Mouse (Mus musculus): ENCODE measurements around the gene Nbea. TPM values are rescaled to one million over a fixed set of nuclear protein-coding genes. Genes with fewer than 3 reads are reported as not detected.
A peak's percentile ranks its signal among the peaks of the same experiment; 100 is the strongest.

The Nbea gene
- polyA plus RNA-seq, 1 experiment = 3.2 TPM

DNA sequence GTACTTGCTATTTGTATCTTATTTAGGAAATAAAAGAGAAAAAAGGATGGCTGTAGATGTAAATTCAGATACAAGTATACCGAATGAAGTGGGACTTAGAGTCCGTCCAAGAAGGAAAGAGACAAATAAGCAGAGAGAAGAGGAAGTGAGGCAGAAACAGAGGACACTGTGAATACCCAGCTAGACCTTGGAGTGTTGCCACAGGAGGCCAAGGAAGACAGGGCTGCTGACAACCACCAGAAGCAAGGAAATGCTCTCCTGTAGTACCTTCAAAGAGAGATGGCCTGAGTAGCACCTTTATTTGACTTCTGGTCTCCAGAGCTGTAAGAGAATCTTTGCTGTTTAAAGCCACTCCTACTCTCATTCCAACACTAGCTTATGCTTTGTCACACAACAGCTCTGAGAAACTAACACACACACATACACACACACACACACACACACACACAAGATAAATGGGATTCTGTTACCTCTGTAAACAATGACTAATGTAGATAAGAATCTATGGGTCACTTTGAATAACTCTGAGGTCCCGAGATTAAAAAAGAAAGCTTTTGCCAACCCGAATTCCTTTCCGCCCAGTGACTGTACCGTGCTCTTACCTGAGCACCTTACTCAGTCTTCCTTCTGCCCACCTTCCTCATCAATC lies 3.8 kb upstream of the Nbea start:
- H3K27me3 ChIP-seq (ENCODE audit: control insufficient read depth, insufficient read depth, insufficient read length) = no peaks in the 10 kb centered on the region
- no peak overlapping the region for H3K4me3 ChIP-seq (ENCODE audit: insufficient read depth, poor library complexity, severe bottlenecking)
- H3K36me3 ChIP-seq (ENCODE audit: control insufficient read depth, insufficient read depth) = no peaks in the 10 kb centered on the region
- H3ac ChIP-seq (ENCODE audit: control insufficient read depth, insufficient read length, low read depth) = no peak overlapping the region
- TF ChIP-seq MYOD1 (IDR thresholded peaks at IDR 0.05; ENCODE audit: control insufficient read depth, insufficient read length, low read depth) = no peak
- no peak for TF ChIP-seq USF1 (IDR thresholded peaks at IDR 0.05; ENCODE audit: low read depth)
- no peak for TF ChIP-seq MYOG (IDR thresholded peaks at IDR 0.05; ENCODE audit: control insufficient read depth, extremely low read depth, insufficient read length)
- no peak for TF ChIP-seq MAX (IDR thresholded peaks at IDR 0.05)
- TF ChIP-seq CEBPB (IDR thresholded peaks at IDR 0.05; ENCODE audit: low read depth) = no peak
- TF ChIP-seq CTCF (IDR thresholded peaks at IDR 0.05; ENCODE audit: control insufficient read depth, insufficient read depth, insufficient read length) = no peak
- TF ChIP-seq FOSL1 (IDR thresholded peaks at IDR 0.05; ENCODE audit: insufficient read depth, low read length, poor library complexity, severe bottlenecking) = no peak
- no peaks in the 10 kb centered on the region for H3K79me3 ChIP-seq (ENCODE audit: low read depth)
- H3K79me2 ChIP-seq (ENCODE audit: control insufficient read depth, insufficient read depth) = no peaks in the 10 kb centered on the region

DNA sequence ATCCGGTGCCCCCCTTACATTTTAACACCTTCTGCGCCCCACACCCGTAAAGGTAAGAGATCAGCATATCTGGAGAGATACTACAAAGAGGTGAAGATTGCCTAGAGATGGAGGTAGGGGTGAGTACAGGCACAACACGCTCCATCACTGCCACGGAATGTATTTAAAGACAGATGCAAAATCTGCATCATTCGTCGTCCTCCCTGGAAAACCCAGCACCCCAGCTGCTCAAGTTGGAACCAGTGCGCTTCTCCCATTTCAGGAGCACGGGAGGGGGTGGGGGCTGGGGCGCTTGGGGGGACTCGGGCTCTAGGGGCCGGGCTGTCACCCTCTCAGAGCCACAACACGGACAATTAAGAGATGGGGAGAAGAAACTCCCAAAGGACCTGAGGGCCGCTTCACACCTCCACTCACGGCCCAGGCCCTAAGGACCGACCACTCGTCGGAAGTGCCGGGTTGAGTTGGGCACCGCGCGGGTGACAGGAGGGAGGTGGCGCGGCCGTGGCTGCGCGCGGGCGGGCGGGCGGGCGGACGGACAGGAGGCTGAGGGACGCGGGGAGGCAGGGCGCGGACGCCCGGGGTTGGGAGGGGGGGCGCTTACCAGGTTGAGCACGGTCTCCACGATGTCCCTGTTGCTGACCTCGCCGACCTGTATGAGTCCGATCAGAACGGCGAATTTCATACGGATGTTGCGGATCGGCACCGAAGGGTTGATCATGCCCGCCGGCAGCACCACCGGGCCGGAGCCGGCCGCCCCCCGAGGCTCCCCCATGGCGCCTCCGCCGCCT lies 936 bp downstream of the Nbea start:
- Histone ChIP-seq H3K36me3 (ENCODE audit: control insufficient read depth, insufficient read depth) (no peaks in the 10 kb centered on the region), H3K79me2 (ENCODE audit: control insufficient read depth, insufficient read depth) (peaks cover 9% of the 10 kb centered on the region), H3K79me3 (ENCODE audit: low read depth) (no peaks in the 10 kb centered on the region), H3K4me3 (ENCODE audit: insufficient read depth, poor library complexity, severe bottlenecking) (peak overlapping the region; percentile 55), H3ac (ENCODE audit: control insufficient read depth, insufficient read length, low read depth) (peak overlapping the region; percentile 87), H3K27me3 (ENCODE audit: control insufficient read depth, insufficient read depth, insufficient read length) (no peaks in the 10 kb centered on the region)
- TF ChIP-seq CEBPB (IDR thresholded peaks at IDR 0.05; ENCODE audit: low read depth) = no peak
- no peak for TF ChIP-seq MYOG (IDR thresholded peaks at IDR 0.05; ENCODE audit: control insufficient read depth, extremely low read depth, insufficient read length)
- TF ChIP-seq MYOD1 (IDR thresholded peaks at IDR 0.05; ENCODE audit: control insufficient read depth, insufficient read length, low read depth) = no peak
- no peak for TF ChIP-seq CTCF (IDR thresholded peaks at IDR 0.05; ENCODE audit: control insufficient read depth, insufficient read depth, insufficient read length)
- no peak for TF ChIP-seq FOSL1 (IDR thresholded peaks at IDR 0.05; ENCODE audit: insufficient read depth, low read length, poor library complexity, severe bottlenecking)
- no peak for TF ChIP-seq MAX (IDR thresholded peaks at IDR 0.05)
- TF ChIP-seq USF1 (IDR thresholded peaks at IDR 0.05; ENCODE audit: low read depth) = no peak

DNA sequence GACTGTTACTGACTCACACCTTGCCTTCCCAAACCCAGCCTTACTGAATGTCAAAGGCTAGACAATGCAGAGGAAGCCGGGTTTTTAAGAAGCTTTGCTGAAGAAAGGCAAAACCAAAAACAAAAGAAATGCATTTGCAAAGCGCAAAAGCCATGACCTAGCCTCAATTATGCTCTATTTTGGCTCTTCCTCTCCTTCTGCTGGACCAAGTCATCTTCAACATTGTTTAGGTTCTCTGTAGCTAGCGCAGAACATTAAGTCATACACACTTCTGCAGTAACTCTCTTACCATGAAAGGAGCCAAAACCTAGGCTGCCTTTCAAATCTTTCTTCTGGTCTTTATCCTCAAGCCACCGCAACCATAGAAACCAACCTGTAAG lies 1.5 kb downstream of the Nbea start:
- Histone ChIP-seq H3ac (ENCODE audit: control insufficient read depth, insufficient read length, low read depth) (no peak overlapping the region), H3K79me2 (ENCODE audit: control insufficient read depth, insufficient read depth) (peaks cover 9% of the 10 kb centered on the region), H3K4me3 (ENCODE audit: insufficient read depth, poor library complexity, severe bottlenecking) (no peak overlapping the region), H3K27me3 (ENCODE audit: control insufficient read depth, insufficient read depth, insufficient read length) (no peaks in the 10 kb centered on the region), H3K36me3 (ENCODE audit: control insufficient read depth, insufficient read depth) (no peaks in the 10 kb centered on the region), H3K79me3 (ENCODE audit: low read depth) (no peaks in the 10 kb centered on the region)
- no peak for TF ChIP-seq CEBPB (IDR thresholded peaks at IDR 0.05; ENCODE audit: low read depth)
- TF ChIP-seq CTCF (IDR thresholded peaks at IDR 0.05; ENCODE audit: control insufficient read depth, insufficient read depth, insufficient read length) = no peak

DNA sequence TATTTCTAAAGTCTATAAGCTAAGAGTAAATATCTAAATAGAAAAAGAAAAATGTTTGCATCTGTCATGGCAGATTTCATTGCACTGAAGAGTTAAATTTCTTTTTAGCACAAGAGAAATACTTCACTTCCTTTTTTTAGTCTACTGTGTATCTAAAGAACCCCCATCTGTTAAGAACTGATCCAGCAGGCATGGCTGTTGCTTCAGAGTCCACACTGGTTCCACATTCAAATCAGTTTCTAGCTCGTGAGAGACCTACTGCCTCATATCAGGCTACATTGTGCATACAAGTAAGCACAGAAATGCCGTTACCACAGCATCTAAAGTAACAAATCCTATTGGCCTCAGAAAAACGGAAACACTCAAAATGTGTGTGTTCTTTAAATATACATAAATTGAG lies 2.5 kb downstream of the Nbea start:
- Histone ChIP-seq H3K79me2 (ENCODE audit: control insufficient read depth, insufficient read depth) (peaks cover 9% of the 10 kb centered on the region), H3K27me3 (ENCODE audit: control insufficient read depth, insufficient read depth, insufficient read length) (no peaks in the 10 kb centered on the region), H3K36me3 (ENCODE audit: control insufficient read depth, insufficient read depth) (no peaks in the 10 kb centered on the region), H3K4me3 (ENCODE audit: insufficient read depth, poor library complexity, severe bottlenecking) (no peak overlapping the region), H3K79me3 (ENCODE audit: low read depth) (no peaks in the 10 kb centered on the region), H3ac (ENCODE audit: control insufficient read depth, insufficient read length, low read depth) (no peak overlapping the region)
- TF ChIP-seq MYOG (IDR thresholded peaks at IDR 0.05; ENCODE audit: control insufficient read depth, extremely low read depth, insufficient read length) = no peak
- TF ChIP-seq MAX (IDR thresholded peaks at IDR 0.05) = no peak
- no peak for TF ChIP-seq FOSL1 (IDR thresholded peaks at IDR 0.05; ENCODE audit: insufficient read depth, low read length, poor library complexity, severe bottlenecking)

DNA sequence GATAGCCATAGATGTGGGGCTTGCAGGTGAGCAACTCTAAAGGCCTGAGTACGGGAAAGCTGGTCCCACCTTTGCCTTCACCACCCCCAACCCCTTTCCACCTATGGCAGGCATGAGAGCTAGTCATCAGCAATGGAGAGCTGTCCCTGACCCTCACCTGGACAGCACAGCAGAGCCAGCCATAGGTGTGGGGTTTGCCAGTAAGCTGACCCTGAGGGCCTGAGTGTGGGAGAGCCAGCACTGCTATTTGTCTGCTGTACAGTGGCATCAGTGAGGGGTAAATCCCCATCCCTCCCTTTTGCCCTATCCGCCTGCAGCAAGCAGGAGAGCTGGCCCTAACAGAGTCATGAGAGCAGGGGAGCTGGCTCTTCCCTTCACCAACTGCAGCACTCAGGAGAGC lies 25.6 kb downstream of the Nbea start:
- no peak overlapping the region for H3ac ChIP-seq (ENCODE audit: control insufficient read depth, insufficient read length, low read depth)

More for the DNA sequence above, 25.6 kb downstream of the Nbea start:
- no peaks in the 10 kb centered on the region for H3K27me3 ChIP-seq (ENCODE audit: control insufficient read depth, insufficient read depth, insufficient read length)
- peaks cover 1% of the 10 kb centered on the region for H3K79me3 ChIP-seq (ENCODE audit: low read depth)
- peaks cover 16% of the 10 kb centered on the region for H3K79me2 ChIP-seq (ENCODE audit: control insufficient read depth, insufficient read depth)
- no peak for TF ChIP-seq CEBPB (IDR thresholded peaks at IDR 0.05; ENCODE audit: low read depth)
- TF ChIP-seq MAX (IDR thresholded peaks at IDR 0.05) = no peak
- TF ChIP-seq USF1 (IDR thresholded peaks at IDR 0.05; ENCODE audit: low read depth) = no peak
- TF ChIP-seq FOSL1 (IDR thresholded peaks at IDR 0.05; ENCODE audit: insufficient read depth, low read length, poor library complexity, severe bottlenecking) = no peak
- no peak for TF ChIP-seq MYOG (IDR thresholded peaks at IDR 0.05; ENCODE audit: control insufficient read depth, extremely low read depth, insufficient read length)
- no peak for TF ChIP-seq CTCF (IDR thresholded peaks at IDR 0.05; ENCODE audit: control insufficient read depth, insufficient read depth, insufficient read length)
- no peak for TF ChIP-seq MYOD1 (IDR thresholded peaks at IDR 0.05; ENCODE audit: control insufficient read depth, insufficient read length, low read depth)
- no peaks in the 10 kb centered on the region for H3K36me3 ChIP-seq (ENCODE audit: control insufficient read depth, insufficient read depth)
- H3K4me3 ChIP-seq (ENCODE audit: insufficient read depth, poor library complexity, severe bottlenecking) = no peak overlapping the region
